Mouse (Mus musculus) heart, embryonic 12.5 days (tissue): ENCODE measurements around the gene Gse1. TPM values are rescaled to one million over a fixed set of nuclear protein-coding genes. Genes with fewer than 3 reads are reported as not detected.

Experiments
- ATAC-seq: fragments of 200-750 bp; cut with Nextera tagmentation; 2 replicates; pipeline ENCODE4 v1.8.0; 2017; ENCODE audit warnings: moderate TSS enrichment, moderate library complexity; ENCODE audit not compliant: insufficient number of reproducible peaks, low FRiP score
- H3K27ac ChIP-seq: fragments of 300-500 bp; sonication (generic); 2 replicates; pipeline ENCODE4 v1.5.1; 2016; ENCODE audit warnings: mild to moderate bottlenecking, moderate library complexity; ENCODE audit not compliant: poor library complexity, severe bottlenecking
- H3K27me3 ChIP-seq: fragments of 300-500 bp; sonication (generic); replicated peaks from 2 replicates; pipeline ENCODE4 v1.6.1; 2016; ENCODE audit warnings: mild to moderate bottlenecking, moderate library complexity
- H3K36me3 ChIP-seq: fragments of 300-500 bp; sonication (generic); 2 replicates; pipeline ENCODE4 v1.6.1; 2016; ENCODE audit warnings: mild to moderate bottlenecking, moderate library complexity
- H3K4me1 ChIP-seq: fragments of 300-500 bp; sonication (generic); replicated peaks from 2 replicates; pipeline ENCODE4 v1.6.1; 2016; ENCODE audit warnings: mild to moderate bottlenecking
- H3K4me2 ChIP-seq: fragments of 300-500 bp; sonication (generic); 2 replicates; pipeline ENCODE4 v1.6.1; 2016; ENCODE audit warnings: mild to moderate bottlenecking, moderate library complexity
- H3K4me3 ChIP-seq: fragments of 300-500 bp; sonication (generic); 2 replicates; pipeline ENCODE4 v1.5.1; 2016; ENCODE audit warnings: mild to moderate bottlenecking
- H3K9ac ChIP-seq: fragments of 300-500 bp; sonication (generic); 2 replicates; pipeline ENCODE4 v1.6.1; 2016; ENCODE audit warnings: mild to moderate bottlenecking, moderate library complexity
- H3K9me3 ChIP-seq: fragments of 300-500 bp; sonication (generic); replicated peaks from 2 replicates; pipeline ENCODE4 v1.6.1; 2016; ENCODE audit warnings: mild to moderate bottlenecking, moderate library complexity
- WGBS: fragments of 180-500 bp; shearing (Covaris S2); methylation state at CpG from one replicate; pipeline ENCODE4 v1.1.7; 2016; 5-methylcytosine and 5-hydroxymethylcytosine counted together
- polyA plus RNA-seq: library from polyadenylated mRNA; unstranded; fragments of >200 nt; fragmentation: Nextera tagmentation; extraction: Ambion mirVana; gene quantifications from 2 replicates; pipeline ENCODE4 v1.2.1, GENCODE M21; 2016

Gene Gse1
- polyA plus RNA-seq, result 14.0 and 15.3 TPM in 2 replicates

- no peak within 1 kb of the TSS for H3K27ac ChIP-seq
- peaks cover 17% of the 10 kb centered on the region for H3K27me3 ChIP-seq
- peak within 1 kb of the TSS; percentile 73 for H3K4me3 ChIP-seq
- H3K4me1 ChIP-seq, result peaks cover 74% of the 10 kb centered on the region
- ATAC-seq, result peak; percentile 76
- WGBS, result 13% methylated on average over 49 of the region's 52 CpGs
- H3K9ac ChIP-seq, result peak within 1 kb of the TSS; percentile 77
- H3K4me2 ChIP-seq, result peak within 1 kb of the TSS; percentile 99
- H3K9me3 ChIP-seq, result no peaks in the 10 kb centered on the region
- H3K36me3 ChIP-seq, result no peaks in the 10 kb centered on the region
These were observed at the start of gene Gse1 for GRCm38 (mm10) chr8:120227891-120228591. Gene Gse1, plus strand, starts transcription at chr8:120228456.

GRCm38 (mm10) chr8:120179027-120179431, 49.2 kb upstream of the Gse1 start:
- under 1% methylated on average over 10 of the region's 10 CpGs for WGBS
- no peak overlapping the region for H3K27ac ChIP-seq
- no peaks in the 10 kb centered on the region for H3K36me3 ChIP-seq
- peak; percentile 55 for ATAC-seq
- no peak overlapping the region for H3K9ac ChIP-seq
- peaks cover 28% of the 10 kb centered on the region for H3K4me1 ChIP-seq
- H3K9me3 ChIP-seq, result no peaks in the 10 kb centered on the region
- H3K4me3 ChIP-seq, result peak overlapping the region; percentile 23
- peaks cover 34% of the 10 kb centered on the region for H3K27me3 ChIP-seq
- peak overlapping the region; percentile 63 for H3K4me2 ChIP-seq

- no peak overlapping the region for H3K27ac ChIP-seq
- no peaks in the 10 kb centered on the region for H3K9me3 ChIP-seq
- H3K9ac ChIP-seq, result no peak overlapping the region
- H3K4me1 ChIP-seq, result peaks cover 43% of the 10 kb centered on the region
- H3K36me3 ChIP-seq, result no peaks in the 10 kb centered on the region
- 57% methylated on average over 7 of the region's 7 CpGs for WGBS
- no peak overlapping the region for H3K4me2 ChIP-seq
- ATAC-seq, result no peak
- peaks cover 24% of the 10 kb centered on the region for H3K27me3 ChIP-seq
- H3K4me3 ChIP-seq, result no peak overlapping the region
These were observed 47.7 kb upstream of the Gse1 start for GRCm38 (mm10) chr8:120180445-120180970.

GRCm38 (mm10) chr8:120181274-120181673, 47.0 kb upstream of the Gse1 start:
- H3K36me3 ChIP-seq, result no peaks in the 10 kb centered on the region
- H3K27ac ChIP-seq, result no peak overlapping the region
- no peak overlapping the region for H3K4me3 ChIP-seq
- WGBS, result 81% methylated on average over 5 of the region's 5 CpGs
- ATAC-seq, result no peak
- H3K9me3 ChIP-seq, result no peaks in the 10 kb centered on the region
- peaks cover 17% of the 10 kb centered on the region for H3K27me3 ChIP-seq
- H3K4me1 ChIP-seq, result peaks cover 48% of the 10 kb centered on the region
- no peak overlapping the region for H3K9ac ChIP-seq
- H3K4me2 ChIP-seq, result no peak overlapping the region

GRCm38 (mm10) chr8:120181861-120182414, 46.3 kb upstream of the Gse1 start:
- Histone ChIP-seq H3K36me3 (no peaks in the 10 kb centered on the region), H3K9me3 (no peaks in the 10 kb centered on the region), H3K9ac (no peak overlapping the region), H3K4me2 (no peak overlapping the region), H3K27me3 (peaks cover 10% of the 10 kb centered on the region), H3K4me1 (peaks cover 49% of the 10 kb centered on the region), H3K27ac (no peak overlapping the region), H3K4me3 (no peak overlapping the region)
- no peak for ATAC-seq
- 55% methylated on average over 4 of the region's 4 CpGs for WGBS

- peak overlapping the region; percentile 11; the same call in 1 of the 2 replicates for H3K4me2 ChIP-seq
These were observed 43.9 kb upstream of the Gse1 start for GRCm38 (mm10) chr8:120184366-120184765.

GRCm38 (mm10) chr8:120184850-120185792, 43.1 kb upstream of the Gse1 start:
- H3K36me3 ChIP-seq, result no peaks in the 10 kb centered on the region
- peak overlapping the region; percentile 7; the same call in 1 of the 2 replicates for H3K4me2 ChIP-seq
- peak overlapping the region; percentile 17; the same call in 1 of the 2 replicates for H3K27ac ChIP-seq
- WGBS, result 34% methylated on average over 17 of the region's 17 CpGs
- ATAC-seq, result peak; percentile 22; the same call in 1 of the 2 replicates
- H3K9ac ChIP-seq, result peak overlapping the region; percentile 16; the same call in 1 of the 2 replicates
- peaks cover 31% of the 10 kb centered on the region for H3K4me1 ChIP-seq
- 0 out of 2 replicates have a peak, but pooled peaks cover 7% of the 10 kb centered on the region for H3K27me3 ChIP-seq
- no peaks in the 10 kb centered on the region for H3K9me3 ChIP-seq
- H3K4me3 ChIP-seq, result no peak overlapping the region

More at GRCm38 (mm10) chr8:120184366-120184765, 43.9 kb upstream of the Gse1 start:
- H3K4me3 ChIP-seq, result no peak overlapping the region
- 0 out of 2 replicates have a peak, but pooled peaks cover 7% of the 10 kb centered on the region for H3K27me3 ChIP-seq
- 18% methylated on average over 9 of the region's 9 CpGs for WGBS
- no peak overlapping the region for H3K27ac ChIP-seq
- H3K9ac ChIP-seq, result 0 out of 2 replicates have a peak overlapping the region, but pooled peaks have one; percentile 16
- peaks cover 33% of the 10 kb centered on the region for H3K4me1 ChIP-seq
- no peaks in the 10 kb centered on the region for H3K9me3 ChIP-seq
- ATAC-seq, result no peak
- H3K36me3 ChIP-seq, result no peaks in the 10 kb centered on the region

- Histone ChIP-seq H3K27me3 (0 out of 2 replicates have a peak, but pooled peaks cover 7% of the 10 kb centered on the region), H3K9me3 (no peaks in the 10 kb centered on the region), H3K4me2 (no peak overlapping the region), H3K4me1 (peaks cover 42% of the 10 kb centered on the region), H3K36me3 (no peaks in the 10 kb centered on the region), H3K9ac (no peak overlapping the region), H3K4me3 (no peak overlapping the region), H3K27ac (no peak overlapping the region)
- ATAC-seq, result no peak
- WGBS, result 56% methylated on average over 8 of the region's 8 CpGs
These were observed 41.8 kb upstream of the Gse1 start for GRCm38 (mm10) chr8:120186454-120186853.

GRCm38 (mm10) chr8:120188510-120188909, 39.7 kb upstream of the Gse1 start:
- 78% methylated on average over 6 of the region's 6 CpGs for WGBS
- H3K27ac ChIP-seq, result no peak overlapping the region
- H3K36me3 ChIP-seq, result no peaks in the 10 kb centered on the region
- ATAC-seq, result no peak
- H3K9ac ChIP-seq, result no peak overlapping the region
- H3K4me3 ChIP-seq, result no peak overlapping the region
- H3K27me3 ChIP-seq, result 0 out of 2 replicates have a peak, but pooled peaks cover 7% of the 10 kb centered on the region
- H3K4me1 ChIP-seq, result peaks cover 44% of the 10 kb centered on the region
- H3K9me3 ChIP-seq, result 0 out of 2 replicates have a peak, but pooled peaks cover 5% of the 10 kb centered on the region
- no peak overlapping the region for H3K4me2 ChIP-seq

GRCm38 (mm10) chr8:120189440-120189839, 38.8 kb upstream of the Gse1 start:
- WGBS, result 73% methylated on average over 6 of the region's 6 CpGs
- no peak overlapping the region for H3K4me3 ChIP-seq
- 0 out of 2 replicates have a peak, but pooled peaks cover under 1% of the 10 kb centered on the region for H3K27me3 ChIP-seq
- H3K9ac ChIP-seq, result 0 out of 2 replicates have a peak overlapping the region, but pooled peaks have one; percentile 1
- H3K4me1 ChIP-seq, result peaks cover 39% of the 10 kb centered on the region
- H3K9me3 ChIP-seq, result 0 out of 2 replicates have a peak, but pooled peaks cover 5% of the 10 kb centered on the region
- H3K36me3 ChIP-seq, result no peaks in the 10 kb centered on the region
- no peak overlapping the region for H3K27ac ChIP-seq
- ATAC-seq, result no peak
- no peak overlapping the region for H3K4me2 ChIP-seq
